Mouse (Mus musculus): ENCODE results near the gene Poldip3. TPM values are rescaled to one million over a fixed set of nuclear protein-coding genes. Genes with fewer than 3 reads are reported as not detected.

The Poldip3 gene
- total RNA-seq (2021) = 10 to 100 TPM; 16.0 to 16.3 TPM
- long read RNA-seq, experiment 1, transcript Poldip3-201 (9 exons, 3,299 nt) = major isoform, 23 of 28 reads
- long read RNA-seq, experiment 1, partial matches to known transcripts = 4 of 28 reads
- long read RNA-seq, experiment 1, other reads (novel, unspliced or antisense) = 1 of 28 reads
- long read RNA-seq, experiment 2, transcript Poldip3-201 (9 exons, 3,299 nt) = major isoform, 24 of 30 reads
- long read RNA-seq, experiment 2, partial matches to known transcripts = 1 of 30 reads
- long read RNA-seq, experiment 2, other reads (novel, unspliced or antisense) = 3 of 30 reads

GRCm38 (mm10) chr15:83149196-83150072 is at the start of gene Poldip3:
TSS of gene Poldip3 (minus strand) at chr15:83149384.
- TF ChIP-seq CTCF (IDR thresholded peaks at IDR 0.05) = no peak
- Histone ChIP-seq H3K4me3 (peak within 1 kb of the TSS; percentile 85), H3K27ac (peak within 1 kb of the TSS; percentile 98)
- peak; percentile 99 for DNase-seq
- intact Hi-C loops (cut with DNase I) = loop anchor here (2.0 kb wide), 1 partner anchor 23 kb away; the partner anchor contains the start of gene Cyb5r3

GRCm38 (mm10) chr15:83193413-83193812 is 44.2 kb upstream of the Poldip3 start:
- TF ChIP-seq CTCF (IDR thresholded peaks at IDR 0.05) = no peak
- H3K27ac ChIP-seq = no peak overlapping the region
- intact Hi-C loops (cut with DNase I) = no loop called here
- DNase-seq = no peak
- no peak overlapping the region for H3K4me3 ChIP-seq

- TF ChIP-seq CTCF (IDR thresholded peaks at IDR 0.05) = no peak
- H3K4me3 ChIP-seq = no peak overlapping the region
- H3K27ac ChIP-seq = peak overlapping the region; percentile 51
- DNase-seq = no peak
- intact Hi-C loops (cut with DNase I) = no loop called here
These were observed 33.2 kb upstream of the Poldip3 start for GRCm38 (mm10) chr15:83182351-83182750.

GRCm38 (mm10) chr15:83181800-83182330 is 32.7 kb upstream of the Poldip3 start:
- no peak for TF ChIP-seq CTCF (IDR thresholded peaks at IDR 0.05)
- H3K4me3 ChIP-seq = no peak overlapping the region
- intact Hi-C loops (cut with DNase I) = no loop called here
- no peak for DNase-seq
- peak overlapping the region; percentile 49 for H3K27ac ChIP-seq

- Histone ChIP-seq H3K27ac (no peak overlapping the region), H3K4me3 (no peak overlapping the region)
- DNase-seq = no peak
- no peak for TF ChIP-seq CTCF (IDR thresholded peaks at IDR 0.05)
- intact Hi-C loops (cut with DNase I) = no loop called here
These were observed 30.8 kb upstream of the Poldip3 start for GRCm38 (mm10) chr15:83180004-83180403.

GRCm38 (mm10) chr15:83176653-83177052 is 27.5 kb upstream of the Poldip3 start:
- no peak for DNase-seq

GRCm38 (mm10) chr15:83173914-83174884 is 25.0 kb upstream of the Poldip3 start:
- DNase-seq = no peak
- intact Hi-C loops (cut with DNase I) = loop anchor here (2.0 kb wide), 2 partner anchors 17 to 25 kb away; partner anchors contain the start of gene Poldip3
- Histone ChIP-seq H3K4me3 (no peak overlapping the region), H3K27ac (no peak overlapping the region)
- TF ChIP-seq CTCF (IDR thresholded peaks at IDR 0.05) = no peak

More at GRCm38 (mm10) chr15:83176653-83177052, 27.5 kb upstream of the Poldip3 start:
- TF ChIP-seq CTCF (IDR thresholded peaks at IDR 0.05) = no peak
- intact Hi-C loops (cut with DNase I) = no loop called here
- Histone ChIP-seq H3K27ac (no peak overlapping the region), H3K4me3 (no peak overlapping the region)

GRCm38 (mm10) chr15:83172492-83173429 is 23.6 kb upstream of the Poldip3 start, which contains the start of gene Cyb5r3:
TSS of gene Cyb5r3 (minus strand) at chr15:83172592.
- TF ChIP-seq CTCF (IDR thresholded peaks at IDR 0.05) = no peak
- H3K4me3 ChIP-seq = peak within 1 kb of the TSS; percentile 98
- intact Hi-C loops (cut with DNase I) = loop anchor here (2.0 kb wide), 2 partner anchors 16 to 24 kb away; partner anchors contain the start of gene Poldip3
- no peak for DNase-seq
- peak within 1 kb of the TSS; percentile 94 for H3K27ac ChIP-seq

GRCm38 (mm10) chr15:83171712-83172481 is 22.7 kb upstream of the Poldip3 start:
- TF ChIP-seq CTCF (IDR thresholded peaks at IDR 0.05) = peak; percentile 58
- intact Hi-C loops (cut with DNase I) = loop anchor here (2.0 kb wide), 2 partner anchors 15 to 23 kb away; partner anchors contain the start of gene Poldip3
- peak; percentile 97 for DNase-seq
- Histone ChIP-seq H3K27ac (peak overlapping the region; percentile 94), H3K4me3 (peak overlapping the region; percentile 98)

All from gastrocnemius, adult 2 months (tissue).